Mouse (Mus musculus): ENCODE results near the gene Cnot11.

Gene Cnot11

GRCm38 (mm10) chr1:39534831-39535230, at the start of gene Cnot11:
Cnot11 (plus strand) TSS chr1:39534992.
- DNase-seq, result no peak

- no peak for DNase-seq
Measured at GRCm38 (mm10) chr1:39487370-39487769, 47.4 kb upstream of the Cnot11 start.

GRCm38 (mm10) chr1:39493165-39493564, 41.6 kb upstream of the Cnot11 start:
- no peak for DNase-seq

GRCm38 (mm10) chr1:39493664-39494063, 41.1 kb upstream of the Cnot11 start:
- DNase-seq, result no peak

- no peak for DNase-seq
Measured at GRCm38 (mm10) chr1:39496995-39497394, 37.8 kb upstream of the Cnot11 start.

- no peak for DNase-seq
Measured at GRCm38 (mm10) chr1:39497748-39498147, 37.0 kb upstream of the Cnot11 start.

- no peak for DNase-seq
Measured at GRCm38 (mm10) chr1:39499485-39499941, 35.3 kb upstream of the Cnot11 start.

GRCm38 (mm10) chr1:39502817-39503633, 31.8 kb upstream of the Cnot11 start:
- no peak for DNase-seq

- peak; percentile 17 for DNase-seq
Measured at GRCm38 (mm10) chr1:39504261-39504660, 30.5 kb upstream of the Cnot11 start.

- DNase-seq, result no peak
Measured at GRCm38 (mm10) chr1:39505600-39505999, 29.2 kb upstream of the Cnot11 start.

- DNase-seq, result no peak
Measured at GRCm38 (mm10) chr1:39511775-39512174, 23.0 kb upstream of the Cnot11 start.

GRCm38 (mm10) chr1:39512183-39512582, 22.6 kb upstream of the Cnot11 start:
- no peak for DNase-seq

- no peak for DNase-seq
Measured at GRCm38 (mm10) chr1:39515303-39515991, 19.3 kb upstream of the Cnot11 start.

- DNase-seq, result no peak
Measured at GRCm38 (mm10) chr1:39521326-39521725, 13.5 kb upstream of the Cnot11 start.

- DNase-seq, result no peak
Measured at GRCm38 (mm10) chr1:39522519-39522918, 12.3 kb upstream of the Cnot11 start.

- no peak for DNase-seq
Measured at GRCm38 (mm10) chr1:39525763-39526162, 9.0 kb upstream of the Cnot11 start.

- no peak for DNase-seq
Measured at GRCm38 (mm10) chr1:39526371-39527167, 8.2 kb upstream of the Cnot11 start.

GRCm38 (mm10) chr1:39527432-39527831, 7.4 kb upstream of the Cnot11 start:
- peak; percentile 85 for DNase-seq

GRCm38 (mm10) chr1:39528319-39528718, 6.5 kb upstream of the Cnot11 start:
- DNase-seq, result no peak

GRCm38 (mm10) chr1:39530258-39530943, 4.4 kb upstream of the Cnot11 start:
- DNase-seq, result peak; percentile 75

- no peak for DNase-seq
Measured at GRCm38 (mm10) chr1:39531036-39531435, 3.8 kb upstream of the Cnot11 start.

- no peak for DNase-seq
Measured at GRCm38 (mm10) chr1:39533917-39534316, 875 bp upstream of the Cnot11 start.

Data from liver (tissue).